Mouse (Mus musculus) Patski (cell line): ENCODE measurements at regions not wholly inside any gene's neighbourhood (a gene's known extent, or its start where the extent isn't known, plus 50 kb on each side); places are given as distances from the start of the nearest gene placed in this dataset.
"Not testable (repeated sequence)": the region's sequence is repeated elsewhere in the genome, so short reads cannot be mapped to it uniquely, and the experiment has no call there.

Experiments used
- ATAC-seq: fragments of 100-300 bp; one replicate; pipeline ENCODE4 v1.8.0; 2021
- CTCF ChIA-PET: fragments of 350-600 bp; sonication (Branson Sonifier 250); formaldehyde crosslinking; loops from one replicate; lab custom pipeline; 2022; ENCODE audit warnings: inconsistent platforms; lab: Charles Lee
- POLR2A ChIA-PET: fragments of 350-600 bp; sonication (Branson Sonifier 250); formaldehyde crosslinking; loops from one replicate; lab custom pipeline; 2022; ENCODE audit warnings: antibody characterized with exemption, inconsistent platforms; lab: Charles Lee
- DNase-seq: peaks from one replicate; pipeline ENCODE4 v3.0.0-alpha.2; 2011; ENCODE audit warnings: low read depth, low spot score
- H3K27me3 ChIP-seq: fragments of 371-371 bp; one replicate; pipeline ENCODE4 v1.5.1; 2021
- CTCF ChIP-seq: fragments of 100-300 bp; IDR thresholded peaks from one replicate; pipeline ENCODE4 v1.5.1; 2021
- in situ Hi-C: fragments of 300-500 bp; cut with MboI; formaldehyde crosslinking; loops from 3 replicates; pipeline ENCODE4 v1.11.1; 2018; ENCODE audit warnings: low pct_unique_long_range_greater_than_20kb, mixed read lengths

DNA sequence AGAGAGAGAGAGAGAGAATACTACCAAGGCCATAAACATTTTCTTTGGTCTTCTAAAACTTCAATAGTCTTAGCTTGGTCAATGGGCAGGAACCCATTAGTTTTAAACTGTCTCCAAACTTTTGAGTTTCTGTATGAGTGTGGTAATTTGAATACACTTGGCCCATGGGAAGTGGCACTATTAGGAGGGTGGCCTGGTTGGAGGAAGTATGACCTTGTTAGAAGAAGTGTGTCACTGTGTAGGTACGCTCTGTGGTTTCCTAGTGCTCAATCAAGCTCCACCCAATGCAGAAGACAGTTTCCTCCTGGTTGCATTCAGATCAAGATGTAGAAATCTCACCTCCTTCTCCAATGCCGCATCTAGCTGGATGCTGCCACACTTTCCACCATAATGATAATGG lies 94.5 kb upstream of the Ipo5 start:
- in situ Hi-C loops, result no loop called here
- CTCF ChIA-PET, result no interaction called here
- POLR2A ChIA-PET, result no interaction called here

DNA sequence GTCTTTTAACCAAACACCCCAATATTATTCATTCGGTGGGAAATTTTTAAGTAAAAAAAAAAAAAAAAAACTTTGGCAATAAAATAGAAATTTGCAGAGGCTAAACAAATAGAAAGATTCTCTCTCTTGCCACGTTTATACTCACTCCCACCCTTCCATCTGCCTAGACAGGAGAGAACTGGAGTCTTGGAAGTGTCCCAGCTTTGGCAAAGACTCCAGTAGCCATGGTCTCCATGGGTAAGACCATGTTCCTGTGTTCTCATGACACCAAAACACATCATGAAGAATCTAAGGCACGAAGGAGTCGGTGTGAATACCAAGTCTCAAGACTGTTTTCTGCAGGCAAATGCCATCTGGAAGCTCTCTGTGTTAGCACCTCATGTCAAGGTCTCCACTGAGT lies 84.8 kb upstream of the Ipo5 start:
- CTCF ChIA-PET, result no interaction called here
- no peak for TF ChIP-seq CTCF
- in situ Hi-C loops, result no loop called here
- POLR2A ChIA-PET, result no interaction called here
- DNase-seq (no peak), ATAC-seq (no peak)
- H3K27me3 ChIP-seq, result no peaks in the 10 kb centered on the region

More for the DNA sequence above, 94.5 kb upstream of the Ipo5 start:
- ATAC-seq, result no peak
- DNase-seq, result no peak
- peaks cover 2% of the 10 kb centered on the region for H3K27me3 ChIP-seq
- no peak for TF ChIP-seq CTCF

DNA sequence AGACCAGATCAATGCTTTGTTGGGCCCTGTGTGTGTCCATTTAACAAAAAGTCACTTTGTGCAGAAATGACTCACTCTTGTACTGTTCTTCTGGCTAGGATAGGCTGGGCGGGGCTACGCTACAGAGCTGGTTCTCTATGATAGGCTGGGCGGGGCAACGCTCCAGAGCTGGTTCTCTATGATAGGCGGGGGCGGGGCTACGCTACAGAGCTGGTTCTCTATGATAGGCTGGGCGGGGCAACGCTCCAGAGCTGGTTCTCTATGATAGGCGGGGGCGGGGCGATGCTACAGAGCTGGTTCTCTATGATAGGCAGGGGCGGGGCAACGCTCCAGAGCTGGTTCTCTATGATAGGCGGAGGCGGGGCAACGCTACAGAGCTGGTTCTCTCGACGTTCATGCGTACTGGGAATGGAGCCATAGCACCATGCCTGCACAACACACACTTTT lies 80.6 kb upstream of the Ipo5 start:
- DNase-seq, ATAC-seq, H3K27me3 ChIP-seq, POLR2A ChIA-PET: not testable (repeated sequence)
- CTCF ChIA-PET, result interaction anchor here (0.8 to 2.6 kb wide), 2 partner anchors 151 to 450 kb away, joined by 3 to 5 read pairs; no protein-coding TSS in a partner anchor
- in situ Hi-C loops, result loop anchor here (10.0 kb wide), 2 partner anchors 444 to 624 kb away; no protein-coding TSS in a partner anchor

DNA sequence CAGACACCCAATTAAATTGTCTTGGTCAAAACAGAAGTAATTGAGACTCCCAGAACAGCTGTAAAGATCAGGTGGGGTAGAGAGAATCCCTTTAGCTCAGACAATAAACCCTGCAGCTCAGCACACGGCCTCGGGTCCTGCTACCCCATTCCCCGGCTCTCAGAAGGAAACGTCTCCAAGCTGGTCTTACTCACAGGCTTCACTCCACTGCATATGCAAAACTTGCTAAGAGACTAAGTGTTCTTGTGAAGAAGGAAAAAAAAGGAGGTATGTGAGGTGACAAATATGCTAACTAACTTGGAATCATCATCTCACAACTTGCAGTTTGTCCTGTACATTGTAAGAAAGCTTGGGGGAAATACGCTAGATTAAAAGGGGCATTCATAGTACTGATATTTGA lies 79.6 kb upstream of the Ipo5 start:
- CTCF ChIA-PET, result interaction anchor here (0.7 to 2.6 kb wide), 20 partner anchors 10 to 874 kb away, joined by 3 to 9 read pairs (median 3); partner anchors contain the start of gene Ipo5
- no peaks in the 10 kb centered on the region for H3K27me3 ChIP-seq
- ATAC-seq, result no peak
- no peak for DNase-seq
- in situ Hi-C loops, result loop anchor here (10.0 kb wide), 2 partner anchors 443 to 623 kb away; no protein-coding TSS in a partner anchor
- no peak for TF ChIP-seq CTCF
- POLR2A ChIA-PET, result no interaction called here

DNA sequence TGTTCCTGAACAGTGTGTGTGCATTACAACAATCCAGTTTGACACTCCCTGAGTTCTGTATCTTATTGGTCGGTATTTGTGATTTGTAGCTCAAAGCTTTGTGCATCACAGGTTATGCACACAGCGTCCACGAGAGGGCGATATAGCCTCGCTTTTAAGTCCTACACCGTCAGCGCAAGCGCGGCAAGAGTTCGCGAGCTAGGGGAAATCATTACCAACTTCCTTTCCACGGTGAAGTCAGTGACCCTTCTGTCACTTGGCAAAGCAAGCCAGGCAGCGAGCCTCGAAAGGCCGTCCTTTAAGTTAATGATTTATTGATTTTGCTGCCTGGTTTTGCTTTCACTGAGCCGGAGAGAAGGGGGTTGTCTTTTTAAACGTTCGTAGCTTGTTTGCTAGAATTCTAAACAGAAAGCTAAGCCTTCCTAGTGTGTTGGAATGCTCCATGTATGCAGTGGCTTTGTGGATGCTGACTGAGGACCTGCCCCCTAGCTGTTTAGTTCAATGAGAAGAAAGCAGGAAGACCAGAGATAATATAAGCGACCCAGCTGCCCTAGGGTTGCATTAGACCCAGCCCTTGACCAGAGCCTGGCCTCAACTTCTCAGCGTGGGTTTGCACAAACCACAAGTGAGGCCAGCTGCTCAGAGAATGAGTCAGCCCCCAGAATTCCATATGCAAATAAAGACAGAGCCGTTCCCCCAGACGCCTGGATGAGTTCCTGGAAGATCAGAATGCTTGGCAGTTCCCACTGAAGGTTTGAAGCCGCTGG lies 79.0 kb upstream of the Ipo5 start:
- H3K27me3 ChIP-seq, result no peaks in the 10 kb centered on the region
- CTCF ChIA-PET, result interaction anchor here (0.7 to 2.6 kb wide), 24 partner anchors 9 to 874 kb away, joined by 3 to 9 read pairs (median 3); partner anchors contain the start of gene Ipo5
- peak; percentile 79 for DNase-seq
- in situ Hi-C loops, result loop anchor here (10.0 kb wide), 2 partner anchors 443 to 623 kb away; no protein-coding TSS in a partner anchor
- TF ChIP-seq CTCF, result peak; percentile 97
- ATAC-seq, result peak; percentile 97
- POLR2A ChIA-PET, result interaction anchor here (0.5 to 0.6 kb wide), 2 partner anchors 360 to 599 kb away, joined by 3 to 5 read pairs; no protein-coding TSS in a partner anchor

DNA sequence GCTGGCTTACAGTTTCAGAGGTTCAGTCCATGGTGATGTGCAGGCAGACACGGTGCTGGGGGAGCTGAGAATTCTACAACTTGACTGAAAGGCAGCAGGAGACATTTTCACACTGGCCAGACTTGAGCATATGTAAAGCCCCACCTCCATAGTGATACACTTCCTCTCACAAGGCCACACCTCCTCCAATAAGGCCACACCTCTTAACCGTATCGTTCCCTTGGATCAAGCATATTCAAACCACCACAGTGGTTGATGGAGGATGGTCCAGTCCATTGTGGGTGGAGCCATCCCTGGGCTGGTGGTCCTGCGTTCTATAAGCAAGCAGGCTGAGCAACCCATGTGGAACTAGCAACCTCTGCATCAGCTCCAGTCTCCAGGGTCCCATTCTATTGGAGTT lies 76.2 kb upstream of the Ipo5 start:
- in situ Hi-C loops, result loop anchor here (10.0 kb wide), 2 partner anchors 440 to 620 kb away; no protein-coding TSS in a partner anchor
- POLR2A ChIA-PET, result no interaction called here
- TF ChIP-seq CTCF, result no peak
- DNase-seq, result no peak
- H3K27me3 ChIP-seq, result no peaks in the 10 kb centered on the region
- ATAC-seq, result no peak
- CTCF ChIA-PET, result interaction anchor here (1.1 to 1.5 kb wide), 6 partner anchors 76 to 442 kb away, joined by 3 to 4 read pairs (median 3); partner anchors contain the start of gene Ipo5

DNA sequence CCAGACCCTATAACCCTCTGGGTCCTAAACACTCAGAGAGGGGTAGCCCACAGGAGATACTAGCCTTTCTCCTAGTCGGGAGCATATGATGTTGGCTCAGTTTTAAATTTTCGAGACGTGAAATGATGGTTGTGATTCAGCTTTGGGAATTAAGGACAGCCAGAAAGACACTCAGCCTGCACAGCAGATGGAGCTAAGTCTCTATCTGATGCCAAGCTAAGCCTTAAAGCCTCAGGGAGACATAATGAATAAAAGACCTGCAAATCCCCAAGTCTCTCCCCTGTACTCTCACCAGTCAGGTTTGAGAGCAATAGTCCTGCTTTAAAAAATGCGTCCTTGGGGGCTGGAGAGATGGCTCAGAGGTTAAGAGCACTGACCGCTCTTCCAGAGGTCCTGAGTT lies 75.3 kb upstream of the Ipo5 start:
- TF ChIP-seq CTCF, result peak; percentile 60
- ATAC-seq (no peak), DNase-seq (no peak)
- ChIA-PET CTCF (interaction anchor here (1.2 to 2.0 kb wide), 5 partner anchors 9 to 441 kb away, joined by 3 to 5 read pairs (median 3); partner anchors contain the start of gene Ipo5), POLR2A (interaction anchor here (0.7 kb wide), 1 partner anchor 459 kb away, joined by 3 read pairs; no protein-coding TSS in a partner anchor)
- in situ Hi-C loops, result loop anchor here (10.0 kb wide), 2 partner anchors 439 to 619 kb away; no protein-coding TSS in a partner anchor
- H3K27me3 ChIP-seq, result no peaks in the 10 kb centered on the region

DNA sequence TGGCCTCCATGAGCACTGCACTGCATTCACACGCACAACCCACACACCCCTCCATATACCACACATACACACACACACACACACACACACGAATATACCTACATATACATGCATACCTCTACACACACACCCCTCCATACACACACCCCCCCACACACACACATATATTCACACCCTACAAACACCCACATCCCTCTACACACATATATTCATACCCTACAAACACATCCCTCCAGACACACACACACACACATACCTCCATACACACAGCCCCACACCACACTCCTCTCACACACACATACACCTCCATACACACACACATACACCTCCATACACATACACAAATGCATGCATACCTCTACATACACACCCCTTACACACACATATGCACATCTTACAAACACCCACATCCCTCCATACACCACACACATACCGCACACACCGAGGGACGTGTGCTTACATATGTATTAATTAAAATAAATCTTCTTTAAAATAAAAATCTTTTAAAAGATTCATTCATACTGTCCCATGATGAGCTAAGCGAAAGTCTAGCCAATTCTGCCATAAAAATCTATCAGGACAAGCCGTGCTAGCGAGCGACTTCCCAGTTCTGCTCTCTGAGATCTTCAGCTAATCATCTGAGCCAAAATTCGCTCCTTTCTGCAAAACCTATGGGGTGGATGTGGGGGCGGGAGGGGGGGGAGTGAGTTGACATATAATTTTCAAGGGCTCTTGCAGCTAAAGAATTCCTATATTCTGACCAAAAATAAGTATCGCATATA lies 74.3 kb upstream of the Ipo5 start:
- ATAC-seq, result no peak
- no peak for DNase-seq
- ChIA-PET CTCF (interaction anchor here (0.9 to 2.0 kb wide), 3 partner anchors 8 to 135 kb away, joined by 3 to 5 read pairs (median 3); no protein-coding TSS in a partner anchor), POLR2A (no interaction called here)
- no peak for TF ChIP-seq CTCF
- in situ Hi-C loops, result loop anchor here (10.0 kb wide), 2 partner anchors 438 to 618 kb away; no protein-coding TSS in a partner anchor
- no peaks in the 10 kb centered on the region for H3K27me3 ChIP-seq

DNA sequence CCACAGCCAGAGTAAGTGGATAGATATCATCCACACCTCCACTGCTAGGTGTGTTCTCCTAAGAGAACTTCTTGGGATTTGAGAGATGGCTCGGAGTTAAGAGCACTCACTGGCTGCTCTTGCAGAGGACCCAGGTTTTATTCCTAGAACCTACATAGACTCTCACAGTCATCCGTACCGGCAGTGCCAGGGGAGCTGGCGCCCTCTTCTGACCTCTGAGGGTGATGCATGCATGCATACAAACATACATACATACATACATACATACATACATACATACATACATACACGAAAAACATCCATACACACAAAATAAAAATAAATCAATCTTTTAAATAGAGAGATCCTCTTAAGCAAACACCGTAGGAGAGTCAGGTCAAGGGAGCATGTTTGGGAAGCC lies 70.1 kb upstream of the Ipo5 start:
- ChIA-PET CTCF (interaction anchor here (1.5 to 1.8 kb wide), 2 partner anchors 9 to 71 kb away, joined by 4 to 7 read pairs; no protein-coding TSS in a partner anchor), POLR2A (interaction anchor here (0.6 kb wide), 1 partner anchor 407 kb away, joined by 6 read pairs; no protein-coding TSS in a partner anchor)
- in situ Hi-C loops, result loop anchor here (5.0 kb wide), 1 partner anchor 66 kb away; no protein-coding TSS in a partner anchor
- no peak for DNase-seq
- peak; percentile 43 for TF ChIP-seq CTCF
- ATAC-seq, result no peak
- H3K27me3 ChIP-seq, result no peaks in the 10 kb centered on the region
